Mouse (Mus musculus) lung, postnatal 0 days (tissue): ENCODE data around the gene Olfml2a. TPM values are rescaled to one million over a fixed set of nuclear protein-coding genes. Genes with fewer than 3 reads are reported as not detected.

ENCODE experiments used
- ATAC-seq: fragments of 200-750 bp; cut with Nextera tagmentation; 2 replicates; pipeline ENCODE4 v1.8.0; 2017; ENCODE audit warnings: moderate library complexity
- DNase-seq: peaks from one replicate; pipeline ENCODE4 v3.0.0-alpha.2; 2016; ENCODE audit warnings: low spot score
- H3K27ac ChIP-seq: fragments of 300-500 bp; sonication (generic); 2 replicates; pipeline ENCODE4 v1.5.1; 2014; ENCODE audit warnings: antibody characterized with exemption, mild to moderate bottlenecking, low read length, mixed read lengths
- H3K27me3 ChIP-seq: fragments of 300-500 bp; sonication (generic); replicated peaks from 2 replicates; pipeline ENCODE4 v1.6.1; 2014; ENCODE audit warnings: low read length, mixed read lengths; ENCODE audit not compliant: insufficient read depth
- H3K36me3 ChIP-seq: fragments of 300-500 bp; sonication (generic); 2 replicates; pipeline ENCODE4 v1.6.1; 2014; ENCODE audit warnings: low read length, mixed read lengths; ENCODE audit not compliant: insufficient read depth
- H3K4me1 ChIP-seq: fragments of 300-500 bp; sonication (generic); 2 replicates; pipeline ENCODE4 v1.6.1; 2014; ENCODE audit warnings: antibody characterized with exemption, low read depth, low read length, mixed read lengths; ENCODE audit not compliant: insufficient read depth
- H3K4me2 ChIP-seq: fragments of 300-500 bp; sonication (generic); replicated peaks from 2 replicates; pipeline ENCODE4 v1.6.1; 2014; ENCODE audit warnings: low read depth, mild to moderate bottlenecking, low read length, moderate library complexity, mixed read lengths
- H3K4me3 ChIP-seq: fragments of 300-500 bp; sonication (generic); 2 replicates; pipeline ENCODE4 v1.5.1; 2014; ENCODE audit warnings: low read depth, low read length
- H3K9ac ChIP-seq: fragments of 300-500 bp; sonication (generic); replicated peaks from 2 replicates; pipeline ENCODE4 v1.6.1; 2014; ENCODE audit warnings: low read depth, mild to moderate bottlenecking
- H3K9me3 ChIP-seq: fragments of 300-500 bp; sonication (generic); 2 replicates; pipeline ENCODE4 v1.6.1; 2016; ENCODE audit warnings: low read length, mixed read lengths
- CTCF ChIP-seq: IDR thresholded peaks from 2 replicates; pipeline ENCODE4 v1.5.1; 2016; ENCODE audit warnings: antibody characterized with exemption, mild to moderate bottlenecking
- EP300 ChIP-seq: IDR thresholded peaks from 2 replicates; pipeline ENCODE4 v1.6.1; 2016; ENCODE audit warnings: antibody characterized with exemption, mild to moderate bottlenecking, control low read depth
- WGBS: fragments of 180-500 bp; shearing (Covaris S2); extraction: QIAGEN DNeasy Blood & Tissue Kit; methylation state at CpG from one replicate; pipeline ENCODE4 v1.1.7; 2014; 5-methylcytosine and 5-hydroxymethylcytosine counted together
- polyA plus RNA-seq: library from polyadenylated mRNA; unstranded; fragments of >200 nt; fragmentation: Nextera tagmentation; extraction: Ambion mirVana; gene quantifications from 2 replicates; pipeline ENCODE4 v1.2.1, GENCODE M21; 2015

Gene Olfml2a
- polyA plus RNA-seq, 1 experiment from 2014 or later, result 5.9 TPM

GRCm38 (mm10) chr2:38956062-38956461 lies 24.3 kb downstream of the Olfml2a start:
- WGBS, result 48% methylated on average over 2 of the region's 2 CpGs

GRCm38 (mm10) chr2:38957671-38958223 lies 26.0 kb downstream of the Olfml2a start:
- Histone ChIP-seq H3K27me3 (no peaks in the 10 kb centered on the region), H3K27ac (no peak overlapping the region), H3K9me3 (no peaks in the 10 kb centered on the region), H3K4me1 (no peaks in the 10 kb centered on the region), H3K4me2 (no peak overlapping the region), H3K4me3 (no peak overlapping the region), H3K9ac (no peak overlapping the region), H3K36me3 (no peaks in the 10 kb centered on the region)
- TF ChIP-seq EP300, result no peak
- WGBS, result 76% methylated on average over 5 of the region's 5 CpGs
- ATAC-seq (no peak), DNase-seq (no peak)

More at GRCm38 (mm10) chr2:38956062-38956461, 24.3 kb downstream of the Olfml2a start:
- no peaks in the 10 kb centered on the region; the same call in 1 of the 2 replicates for H3K4me1 ChIP-seq
- H3K36me3 ChIP-seq, result no peaks in the 10 kb centered on the region
- DNase-seq (no peak), ATAC-seq (no peak)
- no peak overlapping the region for H3K4me3 ChIP-seq
- H3K27ac ChIP-seq, result no peak overlapping the region
- no peak for TF ChIP-seq EP300
- TF ChIP-seq CTCF, result no peak
- no peaks in the 10 kb centered on the region for H3K27me3 ChIP-seq
- no peaks in the 10 kb centered on the region for H3K9me3 ChIP-seq
- H3K4me2 ChIP-seq, result no peak overlapping the region
- no peak overlapping the region for H3K9ac ChIP-seq

- Histone ChIP-seq H3K9ac (no peak overlapping the region), H3K4me2 (no peak overlapping the region), H3K36me3 (no peaks in the 10 kb centered on the region), H3K27ac (no peak overlapping the region), H3K27me3 (no peaks in the 10 kb centered on the region), H3K9me3 (no peaks in the 10 kb centered on the region), H3K4me1 (no peaks in the 10 kb centered on the region), H3K4me3 (no peak overlapping the region)
- no peak for ATAC-seq
- WGBS, result 16% methylated on average over 4 of the region's 4 CpGs
- no peak for TF ChIP-seq CTCF
- TF ChIP-seq EP300, result no peak
- DNase-seq, result no peak
Measured at GRCm38 (mm10) chr2:38964198-38964597, 32.4 kb downstream of the Olfml2a start.

GRCm38 (mm10) chr2:38969650-38970049 lies 37.9 kb downstream of the Olfml2a start:
- Histone ChIP-seq H3K27ac (no peak overlapping the region), H3K27me3 (no peaks in the 10 kb centered on the region), H3K9me3 (no peaks in the 10 kb centered on the region), H3K4me3 (no peak overlapping the region), H3K4me1 (no peaks in the 10 kb centered on the region), H3K4me2 (no peak overlapping the region), H3K36me3 (no peaks in the 10 kb centered on the region), H3K9ac (no peak overlapping the region)
- WGBS, result 72% methylated on average over 2 of the region's 2 CpGs
- TF ChIP-seq EP300, result no peak
- TF ChIP-seq CTCF, result no peak
- DNase-seq, result no peak
- ATAC-seq, result no peak

GRCm38 (mm10) chr2:38970057-38970456 lies 38.3 kb downstream of the Olfml2a start:
- H3K9ac ChIP-seq, result no peak overlapping the region
- no peak overlapping the region for H3K27ac ChIP-seq
- H3K4me1 ChIP-seq, result no peaks in the 10 kb centered on the region
- no peak for ATAC-seq
- H3K36me3 ChIP-seq, result no peaks in the 10 kb centered on the region
- H3K4me2 ChIP-seq, result no peak overlapping the region
- no peak overlapping the region for H3K4me3 ChIP-seq
- 54% methylated on average over 5 of the region's 5 CpGs for WGBS
- H3K9me3 ChIP-seq, result no peaks in the 10 kb centered on the region
- TF ChIP-seq CTCF, result no peak
- TF ChIP-seq EP300, result no peak
- no peak for DNase-seq
- no peaks in the 10 kb centered on the region for H3K27me3 ChIP-seq

- H3K9me3 ChIP-seq, result no peaks in the 10 kb centered on the region
- H3K4me3 ChIP-seq, result no peak overlapping the region
- H3K36me3 ChIP-seq, result no peaks in the 10 kb centered on the region
- H3K4me1 ChIP-seq, result no peaks in the 10 kb centered on the region
- no peak overlapping the region for H3K4me2 ChIP-seq
- no peak overlapping the region for H3K27ac ChIP-seq
- 21% methylated on average over 2 of the region's 2 CpGs for WGBS
- DNase-seq, result no peak
- no peaks in the 10 kb centered on the region for H3K27me3 ChIP-seq
- H3K9ac ChIP-seq, result no peak overlapping the region
- no peak for ATAC-seq
- TF ChIP-seq EP300 (no peak), CTCF (peak; percentile 29; the same call in 1 of the 2 replicates)
Measured at GRCm38 (mm10) chr2:38973223-38973622, 41.4 kb downstream of the Olfml2a start.

- H3K9ac ChIP-seq, result no peak overlapping the region
- no peaks in the 10 kb centered on the region for H3K27me3 ChIP-seq
- H3K27ac ChIP-seq, result no peak overlapping the region
- no peak overlapping the region for H3K4me2 ChIP-seq
- ATAC-seq, result no peak
- no peaks in the 10 kb centered on the region for H3K36me3 ChIP-seq
- WGBS, result 55% methylated on average over 7 of the region's 7 CpGs
- TF ChIP-seq EP300 (no peak), CTCF (no peak)
- no peaks in the 10 kb centered on the region for H3K9me3 ChIP-seq
- no peak overlapping the region for H3K4me3 ChIP-seq
- no peak for DNase-seq
- H3K4me1 ChIP-seq, result no peaks in the 10 kb centered on the region
Measured at GRCm38 (mm10) chr2:38973701-38974100, 41.9 kb downstream of the Olfml2a start.
